Mouse (Mus musculus) small intestine, adult 2 months (tissue): Measurements from ENCODE around the gene Evi2b. TPM values are rescaled to one million over a fixed set of nuclear protein-coding genes. Genes with fewer than 3 reads are reported as not detected.

Source experiments
- H3K27ac ChIP-seq: fragments of 200-500 bp; 2 replicates; pipeline ENCODE4 v1.5.1; 2012; ENCODE audit warnings: low read depth, low read length, control low read depth, inconsistent platforms; ENCODE audit not compliant: insufficient read depth
- H3K27me3 ChIP-seq: fragments of 200-500 bp; 2 replicates; pipeline ENCODE4 v1.6.1; 2012; ENCODE audit warnings: mild to moderate bottlenecking, moderate library complexity, low read length, inconsistent platforms; ENCODE audit not compliant: control insufficient read depth, insufficient read depth
- H3K36me3 ChIP-seq: fragments of 200-500 bp; 2 replicates; pipeline ENCODE4 v1.6.1; 2012; ENCODE audit warnings: mild to moderate bottlenecking, low read length, control low read depth, inconsistent platforms; ENCODE audit not compliant: control insufficient read depth, insufficient read depth
- H3K4me1 ChIP-seq: fragments of 200-500 bp; 2 replicates; pipeline ENCODE4 v1.6.1; 2012; ENCODE audit warnings: low read length, inconsistent platforms, mixed read lengths; ENCODE audit not compliant: control insufficient read depth, insufficient read depth, insufficient read length
- H3K4me3 ChIP-seq: fragments of 200-500 bp; 2 replicates; pipeline ENCODE4 v1.5.1; 2012; ENCODE audit warnings: low read depth, mild to moderate bottlenecking, control low read depth, inconsistent platforms, low read length, moderate library complexity
- CTCF ChIP-seq: fragments of 200-500 bp; IDR thresholded peaks from 2 replicates; pipeline ENCODE4 v1.5.1; 2012; ENCODE audit warnings: low read depth, mild to moderate bottlenecking, control low read depth, inconsistent platforms, low read length, moderate library complexity, mixed read lengths; ENCODE audit not compliant: insufficient replicate concordance, insufficient read length; ENCODE audit errors: extremely low read depth
- POLR2A ChIP-seq: fragments of 200-500 bp; IDR thresholded peaks from 2 replicates; pipeline ENCODE4 v1.6.1; 2012; ENCODE audit warnings: low read depth, mild to moderate bottlenecking, control low read depth, inconsistent platforms, low read length, moderate library complexity
- WGBS: fragments of 180-500 bp; shearing (Covaris S2); methylation state at CpG from one replicate; pipeline ENCODE4 v1.1.7; 2018; 5-methylcytosine and 5-hydroxymethylcytosine counted together
- polyA plus RNA-seq: library from polyadenylated mRNA; depleted of rRNA; stranded (reverse); fragments of >200 nt; gene quantifications from 2 replicates; pipeline ENCODE4 v1.2.3, GENCODE M21; 2012; rRNA removed

The Evi2b gene
- 5.3 TPM in 1 of 2 replicates, not detected in the other for polyA plus RNA-seq

GRCm38 (mm10) chr11:79523560-79524309 lies at the start of gene Evi2b:
Gene Evi2b, minus strand, starts transcription at chr11:79523762.
- Histone ChIP-seq H3K27me3 (no peaks in the 10 kb centered on the region), H3K27ac (peak within 1 kb of the TSS; percentile 78), H3K4me3 (peak within 1 kb of the TSS; percentile 30), H3K4me1 (peaks cover 11% of the 10 kb centered on the region; the same call in 1 of the 2 replicates), H3K36me3 (0 out of 2 replicates have a peak, but pooled peaks cover 2% of the 10 kb centered on the region)
- TF ChIP-seq POLR2A: no peak
- TF ChIP-seq CTCF: no peak
- WGBS: 82% methylated on average over 10 of the region's 10 CpGs

GRCm38 (mm10) chr11:79570319-79570718 lies 46.8 kb upstream of the Evi2b start:
- TF ChIP-seq CTCF (no peak), POLR2A (no peak)
- H3K36me3 ChIP-seq: peaks cover 46% of the 10 kb centered on the region
- H3K4me3 ChIP-seq: no peak overlapping the region
- no peaks in the 10 kb centered on the region for H3K4me1 ChIP-seq
- no peaks in the 10 kb centered on the region for H3K27me3 ChIP-seq
- no peak overlapping the region for H3K27ac ChIP-seq
- 87% methylated on average over 2 of the region's 2 CpGs for WGBS

- no peak overlapping the region for H3K27ac ChIP-seq
These were observed 44.8 kb upstream of the Evi2b start for GRCm38 (mm10) chr11:79568197-79568911.

GRCm38 (mm10) chr11:79566947-79567346 lies 43.4 kb upstream of the Evi2b start:
- no peaks in the 10 kb centered on the region for H3K27me3 ChIP-seq
- no peak overlapping the region for H3K27ac ChIP-seq
- WGBS: 62% methylated on average over 1 of the region's 1 CpGs
- TF ChIP-seq POLR2A (no peak), CTCF (no peak)
- H3K4me3 ChIP-seq: no peak overlapping the region
- peaks cover 48% of the 10 kb centered on the region for H3K36me3 ChIP-seq
- H3K4me1 ChIP-seq: no peaks in the 10 kb centered on the region

More at GRCm38 (mm10) chr11:79568197-79568911, 44.8 kb upstream of the Evi2b start:
- Histone ChIP-seq H3K4me3 (no peak overlapping the region), H3K36me3 (peaks cover 49% of the 10 kb centered on the region), H3K4me1 (no peaks in the 10 kb centered on the region), H3K27me3 (no peaks in the 10 kb centered on the region)
- TF ChIP-seq POLR2A (no peak), CTCF (no peak)
- 81% methylated on average over 11 of the region's 11 CpGs for WGBS

GRCm38 (mm10) chr11:79563493-79563892 lies 39.9 kb upstream of the Evi2b start:
- Histone ChIP-seq H3K36me3 (peaks cover 34% of the 10 kb centered on the region), H3K4me3 (no peak overlapping the region), H3K27me3 (no peaks in the 10 kb centered on the region), H3K4me1 (no peaks in the 10 kb centered on the region), H3K27ac (no peak overlapping the region)
- no peak for TF ChIP-seq CTCF
- no peak for TF ChIP-seq POLR2A
- WGBS: 94% methylated on average over 7 of the region's 7 CpGs

- Histone ChIP-seq H3K27me3 (no peaks in the 10 kb centered on the region), H3K27ac (no peak overlapping the region), H3K36me3 (peaks cover 32% of the 10 kb centered on the region), H3K4me1 (no peaks in the 10 kb centered on the region), H3K4me3 (no peak overlapping the region)
- 83% methylated on average over 4 of the region's 4 CpGs for WGBS
- TF ChIP-seq CTCF: no peak
These were observed 37.0 kb upstream of the Evi2b start for GRCm38 (mm10) chr11:79560536-79560935.

GRCm38 (mm10) chr11:79552622-79553021 lies 29.1 kb upstream of the Evi2b start:
- Histone ChIP-seq H3K27ac (no peak overlapping the region), H3K27me3 (no peaks in the 10 kb centered on the region), H3K36me3 (peaks cover 44% of the 10 kb centered on the region), H3K4me3 (no peak overlapping the region), H3K4me1 (no peaks in the 10 kb centered on the region)
- 43% methylated on average over 1 of the region's 1 CpGs for WGBS
- TF ChIP-seq POLR2A (no peak), CTCF (no peak)
